Mouse (Mus musculus) mesoderm, embryonic 11.5 days (tissue): ENCODE results near the gene Ttc27.

ENCODE experiments used
- DNase-seq: peaks from one replicate; pipeline ENCODE4 v3.0.0-alpha.2; 2012; ENCODE audit warnings: low read depth, low spot score

Ttc27 gene

DNA sequence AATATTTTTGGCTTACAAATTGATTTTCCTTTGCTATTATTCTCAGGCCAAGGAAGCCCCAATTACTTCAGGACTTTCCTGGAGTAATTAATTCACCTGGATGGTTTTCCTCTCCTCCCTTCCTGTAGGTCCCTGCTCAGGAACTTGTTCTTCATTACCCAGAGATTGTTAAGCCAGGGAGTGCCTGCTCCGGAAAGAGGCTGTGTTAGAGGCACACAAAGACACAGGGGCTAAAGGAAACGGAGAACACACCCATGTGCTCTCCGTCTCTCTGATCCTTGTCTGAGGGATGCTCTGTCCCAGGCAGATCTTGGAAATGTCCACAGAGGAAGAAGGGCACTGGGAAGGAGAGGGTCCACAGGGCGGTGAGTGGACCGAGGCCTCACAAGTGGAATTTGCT is 158.2 kb downstream of the Ttc27 start:
- no peak for DNase-seq

DNA sequence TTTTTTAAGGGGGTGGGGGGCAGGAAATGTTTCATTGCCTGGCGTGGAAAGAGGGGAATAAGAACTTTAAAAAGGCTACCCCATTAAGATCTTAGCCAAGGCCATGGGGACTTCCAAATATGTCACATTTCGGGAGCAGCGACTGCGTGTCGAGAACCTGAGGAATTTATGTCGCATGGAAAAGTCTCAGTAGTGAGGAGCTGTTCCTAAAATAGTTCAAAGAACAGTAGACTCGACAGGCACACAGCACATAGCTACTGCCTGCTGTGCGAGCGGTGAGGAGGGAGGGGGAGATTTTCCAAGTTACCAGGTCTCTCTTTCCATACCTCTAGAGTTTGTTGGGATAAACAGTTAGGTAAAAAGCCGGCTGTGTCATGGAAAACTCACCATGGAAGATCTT is 159.4 kb downstream of the Ttc27 start:
- DNase-seq, result no peak

DNA sequence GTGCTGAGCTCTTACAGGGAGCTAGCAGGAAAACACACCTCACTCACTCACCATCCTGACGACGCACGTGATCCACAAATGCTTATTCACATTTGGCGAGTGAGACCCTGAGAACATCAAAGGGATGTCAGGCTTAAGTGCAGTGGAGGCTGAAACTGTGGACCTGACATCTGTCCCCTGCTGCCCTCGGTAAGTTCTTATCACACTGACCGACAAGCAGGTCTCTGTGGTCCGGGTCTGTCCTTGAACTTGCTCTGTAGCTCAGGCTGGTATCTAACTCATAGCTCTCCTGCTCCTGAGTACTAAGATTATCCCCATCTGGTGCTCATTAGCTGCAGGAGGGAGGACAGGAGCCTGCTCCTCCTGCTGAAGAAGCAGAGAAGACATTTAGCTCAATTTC is 162.2 kb downstream of the Ttc27 start:
- DNase-seq, result no peak

DNA sequence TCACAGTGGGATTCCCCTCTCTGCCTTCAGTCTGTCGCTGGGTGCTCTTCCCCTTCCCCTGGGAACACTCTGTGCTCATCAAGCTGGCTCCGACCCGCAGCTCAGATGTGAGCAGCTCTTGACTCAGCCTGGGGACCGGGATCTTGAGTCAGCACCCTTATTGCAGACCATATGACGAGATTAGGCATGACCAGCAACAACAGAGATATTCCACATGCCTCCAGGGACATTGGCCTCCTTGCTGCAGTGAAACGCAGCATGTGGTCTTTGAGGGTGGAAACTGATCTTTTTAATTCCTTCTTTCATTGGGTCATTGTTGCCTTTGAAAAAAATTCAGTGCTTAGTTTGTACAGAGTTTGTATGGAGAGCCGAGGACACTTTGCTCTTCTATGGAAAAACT is 169.5 kb downstream of the Ttc27 start:
- DNase-seq, result no peak

DNA sequence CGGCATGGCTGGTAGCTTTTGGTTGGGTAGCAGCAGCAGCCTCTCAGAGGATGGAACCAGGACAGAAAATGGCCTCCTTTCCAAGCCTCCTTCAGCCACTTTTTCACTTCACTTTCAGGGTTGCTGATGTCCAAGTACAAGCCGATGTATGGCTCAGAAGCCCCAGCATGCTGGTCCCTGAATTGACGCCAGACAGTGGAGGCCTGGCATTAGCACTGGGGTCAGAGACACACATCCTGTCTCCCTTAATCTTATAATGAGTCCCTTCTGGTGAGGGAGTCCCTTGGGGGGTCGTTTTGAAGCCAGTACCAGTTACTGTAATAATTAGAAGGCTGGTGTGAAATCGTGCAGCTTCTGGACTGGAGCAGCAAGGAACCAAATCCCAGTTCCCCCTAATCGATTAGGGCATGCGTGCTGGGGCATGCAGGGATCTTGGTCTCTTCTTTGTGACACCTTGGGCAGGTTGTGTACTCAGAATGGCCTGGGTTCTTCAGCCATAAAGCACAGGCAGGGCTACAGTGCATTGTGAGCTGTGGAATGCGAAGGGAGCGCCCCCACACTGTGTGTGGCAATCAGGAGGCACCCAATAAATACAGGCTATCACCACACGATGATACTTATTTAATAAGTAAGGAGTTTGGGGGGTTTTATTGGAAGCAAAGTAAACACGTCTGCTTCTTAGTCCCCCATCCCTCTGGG is 171.5 kb downstream of the Ttc27 start:
- DNase-seq, result no peak

DNA sequence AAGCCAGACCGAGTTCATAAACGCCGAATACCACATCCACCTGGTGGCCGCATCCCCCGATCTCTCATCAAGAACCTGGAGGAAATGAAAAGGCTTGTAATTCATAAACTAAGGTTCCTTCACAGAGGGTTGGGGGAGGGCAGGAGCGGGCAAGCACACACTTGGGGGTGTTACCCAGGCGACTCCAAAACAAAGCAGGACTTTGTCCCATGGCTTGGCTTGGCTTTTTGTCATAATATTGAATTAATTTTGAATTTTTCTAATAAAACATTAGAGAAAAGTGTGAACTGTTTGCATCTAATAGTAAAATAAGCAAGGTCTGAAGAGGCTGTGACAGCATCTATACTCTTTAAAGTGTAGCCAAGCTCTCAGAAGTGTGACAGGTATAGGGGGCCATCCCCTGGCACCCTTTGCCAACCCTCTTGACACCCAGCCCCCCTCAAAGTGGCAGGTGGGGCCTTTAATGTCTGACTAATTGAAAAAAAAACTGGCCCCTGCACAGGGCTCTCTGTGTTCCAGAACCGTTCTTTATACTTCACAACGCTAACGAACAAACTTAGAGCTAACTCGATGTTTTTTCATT is 172.1 kb downstream of the Ttc27 start:
- no peak for DNase-seq

DNA sequence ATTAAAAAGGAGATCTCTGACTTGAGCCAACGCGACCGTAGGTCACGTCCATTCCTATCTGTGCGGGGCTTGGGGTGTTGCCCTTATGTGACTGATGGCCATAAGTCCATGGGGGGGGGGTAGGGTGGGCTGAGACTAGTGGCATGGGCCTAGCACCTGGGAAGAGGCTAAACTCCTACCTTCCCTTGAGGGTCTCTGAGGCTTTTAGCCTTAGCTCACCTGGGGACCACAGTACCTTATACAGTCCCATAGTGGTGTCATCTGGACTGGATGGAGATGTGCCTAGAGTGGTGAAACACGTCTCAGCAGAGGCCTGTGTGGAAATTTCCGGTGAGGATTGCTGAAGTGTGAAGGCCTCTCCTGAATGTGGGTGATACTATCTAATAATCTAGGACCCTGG is 184.9 kb downstream of the Ttc27 start:
- no peak for DNase-seq

DNA sequence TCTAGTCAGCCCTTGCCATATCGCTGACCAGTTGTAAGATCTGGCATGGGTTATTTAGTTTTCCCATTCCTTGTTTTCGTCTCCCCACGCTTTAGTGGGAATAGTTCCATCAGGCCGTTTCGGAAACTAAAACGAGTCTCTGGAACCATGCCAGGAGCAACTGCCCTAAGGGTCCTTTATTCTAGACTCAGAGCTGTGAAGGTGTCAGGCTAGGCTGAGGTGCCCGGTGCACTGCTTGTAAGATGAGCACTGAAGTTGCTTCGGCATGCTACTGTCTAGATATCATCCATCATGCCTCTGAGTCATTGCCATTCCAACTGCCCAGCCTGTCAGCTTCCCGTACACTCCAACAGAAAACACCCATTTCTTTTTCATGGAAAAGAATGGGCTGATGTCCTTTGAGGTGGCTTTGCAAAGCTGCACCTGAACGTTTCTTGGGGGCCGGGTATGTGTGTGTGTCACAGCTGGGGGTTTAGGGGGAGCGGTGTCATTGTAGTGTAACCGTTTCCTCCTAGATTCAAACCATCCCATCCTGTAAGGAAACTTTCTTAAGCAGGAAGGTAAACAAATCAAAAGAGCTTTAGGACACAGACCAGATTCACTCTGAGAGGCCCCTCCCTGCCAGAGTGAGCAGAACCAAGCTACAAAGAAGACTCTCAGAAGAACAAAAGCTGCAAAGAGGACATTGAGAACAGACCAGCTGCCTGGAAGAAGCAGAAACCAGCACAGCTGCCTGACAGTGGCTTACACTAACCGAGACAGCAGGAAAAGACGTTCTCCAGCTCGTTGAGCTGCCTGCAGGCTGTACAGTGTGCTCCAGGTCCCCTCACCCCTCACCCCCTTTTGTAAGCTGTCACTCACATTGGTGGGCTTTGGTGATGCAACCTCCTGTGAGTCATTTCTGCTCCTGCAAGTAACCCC is 186.1 kb downstream of the Ttc27 start:
- no peak for DNase-seq

DNA sequence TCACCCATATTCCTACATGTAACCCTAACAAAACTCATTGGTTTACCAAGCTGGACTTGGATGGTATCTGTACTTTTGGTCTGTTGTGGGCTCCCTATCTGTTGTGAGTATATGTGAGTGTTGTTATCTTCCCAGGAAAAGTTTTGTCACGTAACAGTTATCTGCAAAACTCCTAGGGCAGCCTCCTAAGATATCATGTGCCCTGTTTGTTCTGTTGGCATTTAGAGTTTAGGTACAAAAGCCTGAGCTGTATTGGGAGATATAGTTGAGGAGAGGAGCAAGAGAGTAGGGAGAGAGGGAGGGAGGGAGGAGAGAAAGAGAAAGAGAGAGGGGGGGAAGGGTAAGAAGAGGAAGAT is 186.8 kb downstream of the Ttc27 start:
- DNase-seq, result no peak

DNA sequence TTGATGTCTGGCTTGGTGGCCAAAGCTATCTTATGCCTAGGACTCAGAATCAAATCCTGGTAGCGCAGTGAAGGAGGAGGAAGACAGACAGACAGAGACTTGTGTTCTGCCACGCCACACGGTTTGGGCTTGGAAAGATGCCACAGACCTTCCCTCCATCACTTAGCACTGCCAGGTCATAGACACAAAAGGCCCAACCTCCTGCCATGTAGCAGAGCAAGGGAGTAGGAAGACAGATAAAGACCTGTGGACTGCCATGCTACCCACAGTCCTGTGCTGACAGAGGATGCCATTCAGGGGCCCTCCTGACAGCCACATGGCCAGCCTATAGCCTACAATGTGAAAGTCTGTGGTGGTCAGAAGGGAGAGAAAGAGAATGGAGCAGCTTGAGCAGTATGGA is 187.4 kb downstream of the Ttc27 start:
- DNase-seq, result no peak

DNA sequence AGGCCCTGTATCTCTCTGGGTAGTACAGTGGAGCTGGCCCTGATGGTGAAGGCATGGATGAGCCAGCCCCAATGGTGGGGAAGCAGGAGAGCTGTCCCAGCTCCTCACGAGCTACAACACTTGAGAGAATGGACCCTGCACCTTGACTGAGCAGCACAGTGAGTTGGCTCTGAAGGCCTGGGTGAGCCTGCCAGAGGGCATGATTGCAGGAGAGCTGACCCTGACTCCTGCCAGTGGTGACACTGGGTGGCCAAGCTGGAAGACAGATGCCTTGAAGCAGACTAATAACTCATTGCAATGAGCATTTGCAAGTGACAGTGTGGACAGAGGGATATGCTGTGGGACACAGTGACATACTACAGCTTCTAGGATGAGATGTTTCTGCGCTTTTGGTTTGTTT is 195.5 kb downstream of the Ttc27 start:
- DNase-seq, result no peak
